Mouse (Mus musculus) heart, postnatal 14 days (tissue): ENCODE measurements around the gene Zfand2b. TPM values are rescaled to one million over a fixed set of nuclear protein-coding genes. Genes with fewer than 3 reads are reported as not detected.

Experiments used
- DNase-seq, 2 experiments: peaks; one replicate each; pipeline ENCODE4 v3.0.0; 2021 to 2022
- intact Hi-C: fragments of 180-260 bp; cut with DNase I; formaldehyde crosslinking; loops from one replicate; pipeline ENCODE4 v1.15.1; 2025
- total RNA-seq, 2 experiments: library from RNA; stranded (reverse); gene quantifications; 2 replicates each; pipeline ENCODE4 v1.2.3; 2021

Gene Zfand2b
- total RNA-seq, 2 experiments from 2014 or later = 16.0 to 16.7 TPM

- DNase-seq = no peak
- intact Hi-C loops = no loop called here
Observed at GRCm38 (mm10) chr1:75158990-75159389, 9.5 kb upstream of the Zfand2b start.

- intact Hi-C loops = no loop called here
- DNase-seq = no peak
Observed at GRCm38 (mm10) chr1:75159540-75160255, 8.7 kb upstream of the Zfand2b start.

- DNase-seq = no peak
- intact Hi-C loops = no loop called here
Observed at GRCm38 (mm10) chr1:75160256-75160617, 8.2 kb upstream of the Zfand2b start.

- intact Hi-C loops = no loop called here
- DNase-seq = no peak
Observed at GRCm38 (mm10) chr1:75168093-75168471, 364 bp upstream of the Zfand2b start.

- DNase-seq = peak; percentile 47 to 49
- intact Hi-C loops = loop anchor here (5.0 kb wide), 1 partner anchor 73 kb away; no protein-coding TSS in a partner anchor
Observed at GRCm38 (mm10) chr1:75179334-75180104, 11.1 kb downstream of the Zfand2b start.

GRCm38 (mm10) chr1:75180105-75180590 is 11.7 kb downstream of the Zfand2b start, which contains the start of gene Abcb6:
Abcb6 (minus strand) TSS chr1:75180392.
- intact Hi-C loops = loop anchor here (5.0 kb wide), 1 partner anchor 72 kb away; no protein-coding TSS in a partner anchor
- DNase-seq = peak; percentile 82 to 87

GRCm38 (mm10) chr1:75180741-75181140 is 12.3 kb downstream of the Zfand2b start:
- DNase-seq = no peak
- intact Hi-C loops = loop anchor here (5.0 kb wide), 1 partner anchor 72 kb away; no protein-coding TSS in a partner anchor

- intact Hi-C loops = loop anchor here (5.0 kb wide), 1 partner anchor 71 kb away; no protein-coding TSS in a partner anchor
- no peak for DNase-seq
Observed at GRCm38 (mm10) chr1:75181377-75181870, 13.0 kb downstream of the Zfand2b start.

GRCm38 (mm10) chr1:75182160-75182559 is 13.7 kb downstream of the Zfand2b start:
- intact Hi-C loops = loop anchor here (5.0 kb wide), 1 partner anchor 70 kb away; no protein-coding TSS in a partner anchor
- DNase-seq = no peak

GRCm38 (mm10) chr1:75185495-75185894 is 17.0 kb downstream of the Zfand2b start:
- DNase-seq = no peak

GRCm38 (mm10) chr1:75187126-75187525 is 18.7 kb downstream of the Zfand2b start:
- intact Hi-C loops = no loop called here
- no peak for DNase-seq

More at GRCm38 (mm10) chr1:75185495-75185894, 17.0 kb downstream of the Zfand2b start:
- intact Hi-C loops = no loop called here

- no peak for DNase-seq
- intact Hi-C loops = no loop called here
Observed at GRCm38 (mm10) chr1:75187914-75188483, 19.6 kb downstream of the Zfand2b start.

- DNase-seq = no peak
- intact Hi-C loops = no loop called here
Observed at GRCm38 (mm10) chr1:75190577-75190976, 22.1 kb downstream of the Zfand2b start.

- no peak for DNase-seq
- intact Hi-C loops = no loop called here
Observed at GRCm38 (mm10) chr1:75191258-75191621, 22.8 kb downstream of the Zfand2b start.

GRCm38 (mm10) chr1:75191622-75192402 is 23.4 kb downstream of the Zfand2b start, which contains the start of the genes Ankzf1 and Atg9a:
Ankzf1 (plus strand) TSS chr1:75192151.
Atg9a (minus strand) TSS chr1:75192196.
- intact Hi-C loops = loop anchor here (2.0 kb wide), 1 partner anchor 19 kb away; the partner anchor contains the start of genes Glb1l and Stk16
- DNase-seq = peak; percentile 91 to 92

- peak; percentile 43 to 50 for DNase-seq
- intact Hi-C loops = loop anchor here (2.0 kb wide), 1 partner anchor 18 kb away; the partner anchor contains the start of genes Glb1l and Stk16
Observed at GRCm38 (mm10) chr1:75192452-75192851, 24.0 kb downstream of the Zfand2b start.

- no peak for DNase-seq
- intact Hi-C loops = no loop called here
Observed at GRCm38 (mm10) chr1:75201236-75201635, 32.8 kb downstream of the Zfand2b start.

- intact Hi-C loops = loop anchor here (2.0 kb wide), 1 partner anchor 66 kb away; the partner anchor contains the start of genes Cnppd1 and Retreg2
- peak; percentile 27 to 60 for DNase-seq
Observed at GRCm38 (mm10) chr1:75208967-75209678, 40.7 kb downstream of the Zfand2b start.
